Mouse (Mus musculus): ENCODE data around the gene Tbc1d25.

- TF ChIP-seq CTCF (IDR thresholded peaks at IDR 0.05; ENCODE audit: borderline replicate concordance, insufficient read depth, low read length) (no peak), POLR2A (IDR thresholded peaks at IDR 0.05; ENCODE audit: low read depth, low read length) (no peak)
Measured at GRCm38 (mm10) chrX:8203105-8203504, 27.1 kb upstream of the Tbc1d25 start.

All from embryonic fibroblast, embryonic 13.5 days (primary cell).